Mouse (Mus musculus) spleen, postnatal 36 days (tissue): Measurements from ENCODE around the gene Socs4.

Experiments
- DNase-seq, 2 experiments: peaks; one replicate each; pipeline ENCODE4 v3.0.0; 2022; ENCODE audit warnings: low spot score in 2 of 2, mixed read lengths in 1 of 2

The Socs4 gene

DNA sequence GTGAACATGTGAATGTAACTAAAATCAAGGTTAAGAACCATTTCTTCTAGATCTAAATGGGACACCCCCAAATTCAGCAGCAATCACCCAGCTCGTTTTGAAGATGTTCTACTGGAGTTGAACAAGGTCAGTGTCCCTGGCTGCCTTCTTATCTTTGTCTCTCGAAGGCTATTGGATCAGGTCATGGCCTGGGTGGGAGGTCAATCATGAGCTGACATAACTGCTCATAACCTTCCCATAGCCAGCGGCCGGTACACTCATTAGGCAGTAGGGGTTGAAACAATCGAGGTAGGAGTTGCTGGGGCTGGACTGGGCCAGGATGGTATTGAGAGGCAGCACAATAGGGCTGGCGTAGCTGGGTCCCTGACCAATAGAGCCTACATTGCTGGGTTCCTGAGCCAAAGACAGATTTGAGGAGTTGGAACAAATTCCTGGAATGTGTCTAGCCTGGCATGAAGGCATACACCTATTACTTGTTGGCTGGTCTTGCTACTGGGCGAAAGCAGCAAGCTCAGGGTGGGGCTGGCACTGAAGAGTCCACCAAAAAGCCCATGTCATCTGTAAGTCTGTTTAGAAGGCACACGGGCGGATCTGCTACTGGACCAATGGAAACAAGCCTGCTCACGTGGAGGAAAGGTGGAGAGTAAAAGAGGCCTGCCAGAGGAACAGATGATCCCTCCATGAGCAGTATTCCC lies 63.6 kb downstream of the Socs4 start:
- DNase-seq, result no peak

DNA sequence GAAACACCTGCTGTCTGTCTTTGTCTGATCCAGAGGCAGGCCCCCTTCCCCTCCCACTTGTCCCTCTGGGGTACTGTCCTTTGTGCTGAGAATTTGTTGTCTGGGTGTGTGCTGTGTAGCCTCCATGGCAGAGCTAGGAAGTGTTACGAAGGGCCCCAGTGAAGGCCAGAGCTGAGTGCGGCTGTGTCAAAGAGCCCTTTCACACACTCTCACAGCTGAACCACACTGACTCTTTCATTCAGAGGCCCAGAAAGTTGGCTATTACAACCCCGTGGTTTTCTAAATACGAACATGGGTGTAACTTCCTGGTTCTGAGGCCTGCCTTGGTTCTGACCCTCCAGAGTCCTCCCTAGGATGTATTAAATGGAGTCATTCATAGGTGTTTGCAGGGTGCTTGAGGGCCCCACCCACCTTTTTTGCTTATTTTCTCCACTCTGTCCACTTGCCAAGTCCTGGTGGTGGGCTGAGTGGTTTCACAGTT lies 65.1 kb downstream of the Socs4 start:
- no peak for DNase-seq
